Mouse (Mus musculus) thymus, postnatal 10 days (tissue): ENCODE data around the gene Milr1.
"Not testable (repeated sequence)": the region's sequence is repeated elsewhere in the genome, so short reads cannot be mapped to it uniquely, and the experiment has no call there.

Experiments used
- DNase-seq, 2 experiments: peaks; one replicate each; pipeline ENCODE4 v3.0.0; 2021; ENCODE audit warnings: low spot score in 2 of 2

Milr1 gene

DNA sequence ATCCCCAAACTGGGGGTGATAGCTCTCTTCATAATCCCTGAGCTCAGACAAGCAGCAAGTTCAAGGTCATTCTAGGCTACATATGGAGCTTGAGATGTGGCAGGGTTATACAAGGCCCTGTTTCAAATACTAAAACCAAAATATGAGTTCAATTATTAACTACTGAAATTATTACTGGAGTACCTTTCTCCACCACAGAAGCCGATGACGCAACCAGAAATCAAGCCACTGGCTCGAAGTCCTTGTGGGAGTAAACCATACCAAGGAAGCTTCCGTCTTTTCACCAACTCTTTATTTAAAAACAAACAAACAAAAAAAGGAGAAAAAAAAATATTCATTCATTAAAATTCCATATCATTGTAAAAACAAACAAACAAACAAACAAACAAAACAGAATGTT, 25.9 kb downstream of the Milr1 start:
- no peak for DNase-seq

DNA sequence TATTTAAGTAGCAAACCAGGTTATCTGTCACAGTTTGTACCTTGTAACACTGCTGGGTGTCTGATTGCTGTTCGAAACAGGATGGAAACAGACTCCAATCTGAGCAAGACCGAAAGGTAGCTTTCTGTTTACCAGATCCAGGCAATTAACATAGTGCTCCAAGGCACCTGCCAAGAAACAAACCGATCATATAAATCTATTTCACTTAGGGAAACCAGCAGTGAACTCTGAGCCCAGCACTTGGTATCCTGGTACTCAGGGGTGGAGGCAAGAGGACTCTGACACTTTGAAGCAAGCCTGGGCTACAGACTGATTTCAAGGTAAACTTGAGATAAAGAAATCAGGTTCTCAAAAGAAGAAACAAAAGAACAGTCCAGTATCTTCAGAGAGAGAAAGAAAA, 26.4 kb downstream of the Milr1 start:
- no peak for DNase-seq

DNA sequence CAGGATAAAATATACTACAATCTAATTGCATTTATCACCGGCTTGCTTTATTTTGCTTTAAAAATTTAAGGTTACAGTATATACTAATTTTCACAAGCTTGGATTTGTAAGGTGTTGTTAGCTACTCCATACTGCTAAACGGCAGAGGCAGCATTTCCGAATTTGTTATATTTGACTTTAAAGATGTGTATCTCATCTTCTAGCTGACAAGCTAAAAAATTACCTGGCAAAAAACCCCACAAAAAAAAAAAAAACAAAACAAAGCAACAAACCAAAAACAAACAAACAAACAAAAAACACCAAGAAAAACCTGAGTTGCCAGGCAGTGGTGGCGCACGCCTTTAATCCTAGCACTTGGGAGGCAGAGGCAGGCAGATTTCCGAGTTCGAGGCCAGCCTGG, 27.1 kb downstream of the Milr1 start:
- no peak for DNase-seq

DNA sequence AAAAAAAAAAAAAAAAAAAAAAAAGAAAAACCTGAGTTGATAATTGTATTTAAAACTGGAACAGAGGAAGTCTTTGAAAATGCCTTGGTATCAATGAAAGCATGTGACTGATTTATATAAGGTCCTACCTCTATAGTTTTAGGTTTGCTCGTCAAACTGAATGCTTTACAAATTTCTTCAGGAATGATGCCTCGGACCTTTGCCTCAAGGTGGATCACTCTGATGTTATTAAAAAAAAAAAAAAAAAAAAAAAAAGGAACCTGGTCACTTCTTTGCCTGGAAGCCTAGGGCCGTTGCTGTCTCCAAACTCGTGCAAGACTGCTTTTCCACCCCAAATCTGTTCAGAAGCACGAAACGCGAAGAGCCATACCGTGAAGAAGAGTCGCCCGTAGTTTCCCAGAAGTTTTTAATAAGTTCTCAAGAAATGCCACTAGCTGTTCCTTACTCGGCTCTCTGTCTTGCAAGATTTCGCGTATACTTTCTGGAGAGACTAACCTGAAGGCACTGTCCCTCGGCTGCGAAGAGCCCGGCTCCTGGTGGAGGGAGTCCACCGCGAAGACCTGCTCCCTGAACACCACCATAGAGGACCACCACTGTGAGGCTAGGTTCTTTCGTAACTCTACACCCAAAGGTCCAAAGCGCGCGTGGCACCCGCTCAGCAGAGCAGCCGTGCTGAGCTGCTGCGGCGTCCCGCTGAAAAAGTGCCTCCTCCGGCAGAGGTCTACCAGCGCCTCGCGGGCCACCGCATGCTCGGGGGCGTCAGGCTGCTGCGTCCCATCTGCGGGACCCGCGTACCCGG, 27.8 kb downstream of the Milr1 start:
- no peak for DNase-seq

DNA sequence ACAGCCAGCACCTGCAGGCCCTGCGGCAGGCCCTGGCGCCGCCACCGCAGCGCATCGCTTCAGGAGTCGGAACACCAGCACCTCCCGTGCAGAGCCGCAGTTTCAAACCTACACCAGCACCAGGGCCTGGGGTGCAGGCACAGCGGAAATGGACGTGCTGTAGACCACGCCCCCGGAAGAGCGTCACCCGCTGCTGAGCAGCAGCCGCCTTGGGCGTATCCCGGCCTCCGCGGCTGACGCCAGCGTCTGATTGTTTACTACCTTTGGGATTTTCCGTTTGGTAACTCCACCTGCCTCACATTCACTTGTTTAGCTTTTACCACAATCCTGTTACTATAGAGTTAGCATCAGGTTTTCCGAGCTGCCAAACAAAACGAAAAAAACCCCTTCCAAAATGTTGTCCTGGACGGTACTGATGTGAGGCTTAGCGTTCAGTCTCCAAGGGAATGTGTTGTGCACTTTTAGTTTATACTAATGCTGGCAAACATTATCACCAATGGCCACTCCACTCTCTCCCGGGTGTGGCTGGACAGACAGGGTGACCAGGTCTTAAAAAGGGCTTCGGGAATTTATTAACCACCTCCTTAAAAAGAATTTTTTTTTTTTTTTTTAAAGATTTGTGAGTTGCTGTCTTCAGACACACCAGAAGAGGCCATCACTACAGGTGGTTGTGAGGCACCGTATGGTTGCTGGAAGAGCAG, 28.5 kb downstream of the Milr1 start, which contains the start of gene Polg2:
Polg2 (minus strand) TSS at position 150 of the 701 bp plus-strand sequence.
- DNase-seq, result peak; percentile 88 to 90

DNA sequence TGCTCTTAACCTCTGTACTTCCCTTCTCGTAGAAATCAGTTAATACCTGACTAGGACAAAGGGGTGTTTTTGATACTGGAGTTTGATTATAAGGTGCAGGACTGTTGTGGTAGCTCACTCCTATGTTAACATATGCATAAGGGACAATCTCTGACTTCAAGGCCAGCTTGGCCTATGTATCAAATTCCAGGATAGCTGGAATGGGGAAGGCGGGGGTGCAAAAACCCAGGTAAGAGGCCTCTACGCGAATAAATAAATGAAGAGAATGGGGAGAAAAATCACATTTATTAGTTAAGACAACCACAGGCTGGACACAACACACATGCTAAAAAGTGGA, 29.0 kb downstream of the Milr1 start:
- no peak for DNase-seq

DNA sequence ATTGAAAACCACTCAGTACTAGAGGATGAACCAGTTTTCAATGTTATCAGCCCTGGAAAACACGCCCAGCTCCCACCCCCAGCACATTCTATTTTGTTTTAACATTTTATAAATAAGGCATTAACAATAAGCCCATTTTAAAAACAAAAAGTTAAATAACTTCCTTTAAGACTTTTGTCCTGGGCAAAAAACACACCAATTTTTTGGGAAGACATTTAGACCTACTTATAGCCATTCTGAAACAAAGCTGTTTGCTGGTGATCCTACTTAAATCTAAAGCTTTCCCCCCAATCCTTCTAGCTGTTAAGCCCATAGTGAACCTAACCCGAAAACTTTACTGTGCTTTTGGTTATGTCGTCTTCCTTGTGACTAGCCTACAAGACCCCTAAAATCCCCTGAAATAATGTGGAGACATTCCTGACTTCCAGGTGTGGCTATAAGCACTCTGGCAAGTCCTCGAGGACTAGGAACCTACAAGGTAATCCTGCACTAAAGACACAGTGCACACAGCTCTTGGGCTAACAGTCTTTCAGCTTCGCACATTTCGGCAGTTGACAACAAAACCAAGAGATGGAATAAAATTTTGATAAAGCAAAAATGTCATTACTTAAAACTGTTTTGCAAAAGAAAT, 29.7 kb downstream of the Milr1 start:
- no peak for DNase-seq

DNA sequence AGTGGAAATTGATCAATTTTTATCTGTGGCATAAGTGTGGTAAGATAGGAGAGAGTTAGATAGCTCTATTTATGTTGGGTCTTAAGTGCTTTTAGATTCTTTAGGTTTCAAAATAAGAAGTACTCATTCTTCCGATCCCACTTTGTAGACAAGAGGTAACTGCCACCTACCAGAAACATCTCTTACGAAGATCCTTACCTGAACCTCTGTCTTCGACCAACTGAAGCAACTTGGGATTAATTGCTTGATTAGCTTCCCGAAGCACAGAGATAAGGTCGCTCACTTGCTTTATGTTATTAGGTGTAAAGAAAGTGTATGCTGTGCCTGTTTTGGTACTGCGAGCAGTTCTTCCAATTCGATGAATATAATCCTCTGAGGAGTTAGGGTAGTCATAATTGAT, 31.2 kb downstream of the Milr1 start:
- not testable (repeated sequence) for DNase-seq

DNA sequence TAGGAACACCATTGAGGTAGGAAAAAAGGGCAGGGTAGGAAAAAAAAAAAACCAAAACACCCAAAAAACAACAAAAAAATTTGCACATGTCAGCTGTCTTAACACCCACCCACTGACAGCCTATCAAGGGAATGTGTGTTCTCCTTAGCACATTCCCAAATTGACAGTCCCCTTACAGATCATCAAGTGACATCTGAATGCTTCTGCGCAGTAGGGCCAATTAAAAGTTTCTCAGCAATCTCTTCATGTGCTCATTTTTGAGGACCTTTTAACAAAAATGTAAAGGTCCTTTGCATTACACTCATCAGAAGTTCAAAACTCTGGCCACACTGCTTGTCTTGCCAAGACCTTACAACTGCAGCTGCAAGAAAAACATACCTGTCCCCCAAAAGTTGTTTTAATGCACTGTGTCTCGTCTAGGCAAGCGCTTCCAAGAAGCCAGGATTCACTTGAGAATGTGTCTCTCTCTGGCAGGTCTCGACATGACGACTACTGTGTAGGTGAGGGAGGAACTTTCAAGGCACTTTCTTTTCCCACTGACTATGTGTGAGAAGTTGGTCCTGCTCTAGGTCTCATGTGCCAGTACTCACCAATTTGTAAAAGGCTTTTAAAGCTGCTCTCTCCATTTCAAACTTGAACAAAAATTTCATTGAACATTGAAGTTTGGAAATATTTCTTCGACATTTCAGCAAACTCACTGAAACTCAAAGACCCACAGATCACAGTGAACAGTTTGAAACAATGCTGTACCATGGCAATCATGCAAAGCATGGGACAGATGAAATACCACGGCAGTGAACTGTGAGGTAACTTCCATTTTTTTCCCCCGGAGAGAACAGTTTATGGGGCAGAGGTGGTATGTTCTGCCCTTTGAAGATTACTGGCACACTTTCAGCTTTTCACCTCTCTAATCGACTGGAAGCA, 32.1 kb downstream of the Milr1 start:
- DNase-seq, result no peak

DNA sequence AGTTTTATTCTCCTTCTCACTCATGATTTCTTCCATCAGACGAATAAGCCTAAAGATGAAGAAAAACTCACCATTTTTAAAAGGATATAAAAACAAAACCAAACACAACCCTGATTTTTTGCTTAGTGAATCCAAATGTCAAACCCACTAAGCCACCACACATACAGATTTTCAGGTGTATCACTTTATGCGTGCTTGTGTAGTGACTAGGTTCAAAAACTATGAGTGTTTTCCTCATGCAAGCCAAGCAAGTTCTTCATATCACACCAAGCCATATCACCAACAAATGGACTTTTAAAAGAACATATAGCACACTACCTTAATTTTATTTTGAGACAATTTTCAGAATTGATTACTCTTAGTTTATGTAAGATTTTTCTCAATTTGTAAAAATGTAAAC, 33.5 kb downstream of the Milr1 start:
- DNase-seq, result no peak

DNA sequence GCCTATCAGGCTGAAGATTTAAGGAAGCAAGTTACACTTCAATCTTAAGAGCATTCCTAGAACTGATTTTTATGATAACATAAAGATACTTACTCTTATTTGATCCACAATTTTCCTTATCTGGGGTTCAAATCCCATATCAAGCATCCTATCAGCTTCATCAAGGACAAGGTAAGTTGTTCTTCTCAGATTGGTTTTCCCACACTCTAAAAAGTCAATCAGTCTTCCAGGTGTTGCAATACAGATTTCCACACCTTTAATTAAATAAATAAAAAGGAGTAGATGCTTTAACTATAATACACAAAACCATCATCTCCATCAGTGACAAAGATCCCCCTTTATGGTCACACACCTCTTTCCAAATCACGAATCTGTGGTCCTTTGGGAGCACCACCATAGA, 34.0 kb downstream of the Milr1 start:
- no peak for DNase-seq

DNA sequence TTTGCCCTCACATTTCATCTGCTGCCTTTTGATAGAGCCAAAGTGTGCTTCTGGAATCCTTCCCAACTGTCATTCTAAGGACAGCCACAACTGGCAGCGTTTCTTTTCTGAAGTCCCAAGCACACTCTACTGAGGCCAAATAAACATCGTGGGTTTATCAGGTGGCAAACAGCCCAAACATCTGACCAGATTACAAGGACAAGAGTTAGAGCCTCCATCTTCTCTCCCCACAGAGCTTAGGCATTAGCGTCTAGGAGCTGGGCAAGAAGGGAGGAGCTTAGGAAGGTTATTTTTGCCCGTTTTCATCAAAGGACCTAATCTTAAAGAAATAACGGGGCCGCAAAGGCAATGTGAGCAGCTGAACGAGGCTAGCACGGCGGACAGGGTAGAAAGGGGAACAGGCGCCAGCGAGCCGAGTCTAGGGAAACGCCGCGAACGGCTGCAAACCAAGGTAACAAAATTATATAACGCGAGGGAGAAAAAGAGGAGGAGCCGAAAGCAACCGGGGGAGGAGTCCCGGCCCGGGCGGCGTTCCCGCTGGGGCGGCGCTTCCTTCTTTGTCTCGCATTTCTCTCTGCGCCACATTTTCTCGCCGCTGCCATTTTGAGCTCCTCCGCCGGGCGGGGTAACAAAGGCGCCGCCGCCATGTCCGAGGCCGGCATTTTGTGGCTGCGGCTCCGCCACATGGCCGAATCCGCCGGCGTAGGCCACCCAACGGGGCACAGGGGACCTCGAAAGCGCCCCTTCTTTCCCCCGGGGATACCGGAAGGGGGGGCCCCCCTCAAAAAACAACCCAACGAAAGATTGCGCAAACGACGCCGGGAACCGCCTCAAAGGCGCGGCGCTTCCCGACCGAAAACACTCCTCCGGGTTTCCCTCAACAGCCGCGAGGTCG, 36.4 kb downstream of the Milr1 start:
- DNase-seq, result peak; percentile 87 to 90

DNA sequence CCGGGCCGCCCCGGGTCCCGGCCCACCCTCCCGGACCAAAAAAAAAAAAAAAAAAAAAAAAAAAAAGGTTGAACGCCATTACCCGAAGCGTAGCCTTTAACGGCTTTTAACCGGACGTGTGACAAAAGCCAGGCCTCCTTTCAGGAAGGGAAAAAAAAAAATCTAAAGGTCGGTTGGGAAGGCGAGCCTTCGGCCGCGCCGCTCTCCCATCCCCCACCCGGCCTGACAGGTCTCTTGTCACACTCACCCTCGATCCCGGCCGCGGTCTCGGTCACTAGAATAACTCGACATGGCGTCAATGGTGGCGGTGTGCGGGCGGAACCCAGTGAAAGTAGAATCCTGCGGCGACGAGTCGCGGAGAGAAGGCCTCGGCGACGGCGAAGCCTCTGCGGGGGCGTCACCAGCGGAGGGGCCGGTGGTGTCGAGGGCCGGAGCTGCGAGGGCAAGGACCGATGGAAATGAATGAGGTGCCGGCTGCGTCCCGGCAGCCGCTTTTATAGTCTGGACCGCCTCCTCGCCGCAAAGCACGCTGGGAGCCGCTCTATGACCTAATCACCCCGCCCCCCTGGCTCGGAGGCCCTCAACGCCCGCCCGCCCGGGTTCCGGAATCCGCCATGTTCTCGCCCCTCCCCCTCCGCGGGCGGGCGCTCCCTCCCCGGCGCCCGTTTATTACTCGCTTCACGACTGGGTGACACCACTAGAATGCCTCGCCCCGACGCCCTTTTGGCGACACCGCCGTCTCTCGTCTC, 37.2 kb downstream of the Milr1 start:
- DNase-seq, result peak; percentile 98 to 100

DNA sequence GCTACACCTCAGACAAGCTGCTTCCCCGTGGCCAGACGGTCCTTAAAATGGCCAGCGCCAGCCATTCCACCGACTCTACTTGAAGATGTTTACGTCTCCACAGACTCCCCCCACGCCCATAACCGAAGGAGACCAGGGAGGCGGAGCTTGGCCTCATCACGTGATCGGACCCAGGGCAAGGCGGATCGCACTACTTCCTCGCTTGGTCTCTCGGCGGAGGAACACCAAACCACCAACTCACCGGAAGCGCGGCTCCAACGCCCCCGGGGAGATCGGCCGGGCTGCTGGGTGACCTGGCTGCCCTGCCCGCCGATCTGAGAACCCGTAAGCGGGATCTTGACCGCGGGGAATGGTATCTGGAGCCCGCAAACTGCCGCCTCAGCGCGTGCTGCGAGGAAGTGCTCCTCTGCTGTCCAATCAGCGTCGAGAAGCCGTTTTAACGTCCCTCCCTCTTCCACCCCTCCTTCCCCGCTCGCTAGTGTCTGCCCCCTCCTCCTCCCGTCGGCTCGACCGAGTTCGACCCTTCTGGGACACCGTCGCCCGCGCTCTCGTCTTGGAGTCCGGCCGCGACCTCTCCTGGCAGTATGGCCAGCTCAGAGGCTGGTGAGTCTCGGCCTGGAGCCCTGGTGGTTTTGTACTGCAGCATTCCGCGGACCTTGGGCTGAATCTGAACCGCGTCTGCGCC, 37.9 kb downstream of the Milr1 start, which contains the start of the genes Ddx5 and Cep95:
Ddx5 (minus strand) TSS at position 411 of the 685 bp plus-strand sequence.
Cep95 (plus strand) TSS at position 478 of the 685 bp plus-strand sequence.
- peak; percentile 97 to 99 for DNase-seq

DNA sequence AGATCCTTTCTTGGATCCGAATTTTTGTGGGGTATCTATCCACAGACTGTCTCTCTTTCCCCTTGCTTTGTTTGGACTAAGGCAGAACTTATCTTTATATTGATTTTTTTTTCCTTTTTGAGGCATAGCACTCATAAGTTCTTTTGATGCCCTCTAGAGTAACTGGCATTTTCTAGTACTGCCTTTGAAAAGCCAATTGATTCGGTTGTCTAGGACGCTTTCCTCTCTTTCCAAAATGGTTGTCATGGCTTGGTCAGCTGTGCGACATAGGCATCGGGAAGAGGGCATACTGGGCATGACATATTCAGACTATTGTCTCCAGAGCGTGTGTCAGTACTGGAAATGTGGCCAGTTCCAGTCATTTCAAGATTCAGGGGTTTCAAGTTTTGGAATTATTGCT, 38.6 kb downstream of the Milr1 start:
- no peak for DNase-seq

DNA sequence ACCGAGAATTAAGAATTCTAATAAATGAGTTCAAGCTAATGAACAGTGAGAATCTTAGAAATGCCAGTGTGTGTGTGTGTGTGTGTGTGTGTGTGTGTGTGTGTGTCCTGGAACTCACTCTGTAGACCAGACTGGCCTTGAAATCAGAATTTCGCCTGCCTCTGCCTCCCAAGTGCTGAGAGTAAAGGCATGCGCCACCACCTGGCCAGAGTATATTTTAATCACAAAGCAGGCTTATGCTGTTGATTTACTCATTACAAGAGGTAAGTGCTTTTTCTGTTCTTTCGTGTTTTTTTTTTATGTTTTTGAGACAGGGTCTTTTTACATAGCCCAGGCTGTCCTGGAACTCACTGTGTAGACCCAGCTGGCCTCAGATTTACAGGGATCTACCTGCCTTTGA, 42.8 kb downstream of the Milr1 start:
- DNase-seq, result no peak

DNA sequence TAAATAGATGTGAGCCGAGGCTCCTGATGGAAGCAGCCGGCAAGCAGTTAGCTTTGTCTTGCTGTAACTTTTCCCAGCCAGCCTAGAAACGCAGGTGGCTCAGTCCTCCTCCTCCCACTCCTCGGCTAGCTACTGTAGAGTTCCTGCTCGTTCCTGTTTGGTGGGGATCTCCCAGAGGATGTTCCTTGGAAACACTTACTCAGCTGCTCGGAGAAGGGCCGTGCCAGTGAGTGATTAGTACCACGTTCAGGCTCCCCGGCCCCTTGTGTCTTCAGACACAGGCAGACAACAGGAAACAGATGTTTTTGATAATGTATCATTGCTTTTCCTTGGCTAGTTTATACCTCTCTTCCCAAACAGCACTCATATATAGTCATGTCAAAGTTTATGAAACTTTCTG, 44.7 kb downstream of the Milr1 start:
- no peak for DNase-seq

DNA sequence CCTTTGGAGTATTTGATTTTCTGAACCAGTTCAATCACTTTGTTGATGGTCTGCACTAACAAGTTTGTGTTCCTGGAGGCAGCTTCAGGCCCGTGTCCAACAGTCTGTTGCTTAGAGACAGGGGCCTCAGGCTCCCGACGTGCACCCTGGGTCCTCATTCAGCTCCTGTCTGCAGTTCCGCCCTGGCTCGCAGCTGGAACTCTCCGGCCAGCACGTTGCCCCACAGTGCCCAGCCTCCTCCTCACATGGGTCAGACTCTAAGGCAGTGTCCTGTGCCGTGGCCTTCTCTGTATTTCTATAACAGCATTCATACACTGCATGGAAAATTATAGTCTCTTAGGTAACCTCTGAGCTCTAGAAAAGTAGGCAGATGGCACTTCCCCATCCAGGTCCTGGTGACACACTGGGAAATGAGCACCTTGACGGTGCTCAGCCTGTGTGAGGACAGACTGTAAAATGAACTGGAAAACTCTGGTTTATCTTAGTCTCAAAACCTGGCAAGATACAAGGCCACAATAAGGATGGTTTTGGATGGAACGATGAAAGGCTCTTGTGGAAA, 51.1 kb downstream of the Milr1 start:
- no peak for DNase-seq

DNA sequence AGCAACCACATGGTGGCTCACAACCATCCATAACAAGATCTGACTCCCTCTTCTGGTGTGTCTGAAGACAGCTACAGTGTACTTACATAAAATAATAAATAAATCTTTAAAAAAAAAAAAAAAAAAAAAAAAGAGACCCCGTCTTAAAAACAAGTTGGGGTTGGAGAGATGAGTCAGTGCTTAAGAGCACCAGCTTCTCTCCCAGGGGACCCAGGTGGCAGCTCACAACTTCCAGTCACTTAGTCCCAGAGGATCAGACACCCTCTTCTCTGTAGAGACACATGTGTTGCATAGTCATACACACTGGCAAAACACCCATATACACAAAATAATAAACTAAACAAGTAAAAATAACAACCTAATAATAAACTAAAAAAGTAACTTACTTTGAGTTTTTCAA, 56.4 kb downstream of the Milr1 start:
- DNase-seq, result not testable (repeated sequence)
